Mouse (Mus musculus): ENCODE measurements at regions not wholly inside any gene's neighbourhood (a gene's known extent, or its start where the extent isn't known, plus 50 kb on each side); places are given as distances from the start of the nearest gene placed in this dataset.

DNA sequence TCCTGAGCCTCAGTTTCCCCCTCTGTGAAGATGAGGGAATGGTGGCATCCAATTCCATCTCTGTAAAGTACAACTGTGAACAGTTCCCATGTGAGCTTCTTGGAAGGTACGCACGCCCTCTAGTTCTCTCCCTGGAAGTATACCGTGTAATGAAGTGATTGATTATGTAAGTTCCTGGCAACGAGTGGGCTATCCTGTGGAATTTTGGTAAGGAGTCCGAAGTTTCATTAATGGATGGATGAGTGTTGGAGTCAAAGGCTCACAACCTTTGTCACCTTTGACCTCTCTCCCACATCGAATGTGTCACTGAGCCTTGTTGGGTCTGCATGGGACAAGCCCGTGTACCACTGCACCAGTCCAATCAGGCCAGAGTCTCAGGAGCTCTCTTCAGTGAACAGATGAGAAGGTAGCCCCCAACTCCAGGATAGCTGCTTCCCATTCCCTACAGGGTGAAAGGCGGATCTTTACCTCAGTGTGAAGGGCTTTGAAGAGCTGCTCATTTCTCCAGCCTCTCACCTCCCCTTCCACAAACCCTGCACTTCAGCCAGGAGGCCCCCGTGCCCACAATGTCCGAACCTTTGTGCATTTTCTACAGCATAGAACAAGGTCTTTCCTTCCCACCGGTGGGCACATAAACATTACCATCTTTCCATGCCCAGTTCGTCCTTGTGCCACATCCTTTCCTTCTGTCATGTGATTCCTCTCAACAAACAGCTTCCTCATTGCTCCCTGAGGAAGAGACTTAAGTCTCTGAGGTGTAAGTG lies 217.8 kb downstream of the Mycn start:
- Histone ChIP-seq H3K9ac (0 out of 2 replicates have a peak overlapping the region, but pooled peaks have one; percentile 2), H3K27ac (ENCODE audit: low read depth, low read length) (no peak overlapping the region; the same call in 1 of the 2 replicates)

DNA sequence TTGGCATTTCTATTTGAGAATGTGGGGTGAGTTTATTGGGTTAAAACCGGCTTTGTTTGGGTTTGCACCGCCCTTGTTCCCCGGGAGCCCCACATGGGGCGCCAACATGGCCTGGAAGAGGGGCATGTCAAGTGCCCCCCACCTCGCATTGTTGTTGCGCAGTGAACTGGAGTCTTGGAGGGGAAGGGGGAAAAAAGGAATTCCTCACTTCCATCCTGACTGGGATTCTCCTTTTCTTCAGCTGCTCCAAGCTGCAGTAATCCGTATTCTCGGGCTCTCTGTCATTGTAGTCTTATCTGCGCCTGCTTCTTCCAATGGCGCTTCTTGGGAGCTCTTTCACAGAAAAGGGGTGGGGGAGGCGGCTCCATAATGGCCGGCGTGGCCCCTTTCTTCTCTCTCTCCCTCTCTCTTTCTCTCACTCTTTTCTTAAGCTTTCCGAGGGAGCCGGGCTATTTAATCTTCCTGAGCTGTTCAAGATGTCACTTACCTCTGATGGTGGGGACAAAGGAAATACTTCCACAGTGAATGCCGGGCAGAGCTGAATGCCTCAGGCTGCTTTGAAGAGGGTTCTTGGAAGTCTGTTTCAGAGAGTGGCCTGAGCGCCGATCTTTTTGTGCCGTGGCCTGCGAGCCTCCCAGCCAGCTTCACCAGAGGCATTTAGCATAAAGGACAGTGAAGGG lies 218.6 kb downstream of the Mycn start:
- no peaks in the 10 kb centered on the region for H3K36me3 ChIP-seq (ENCODE audit: insufficient read depth)
- DNase-seq: peak; percentile 70
- H3K4me3 ChIP-seq (ENCODE audit: low read depth, low read length): no peak overlapping the region
- TF ChIP-seq CTCF (IDR thresholded peaks at IDR 0.05; ENCODE audit: low read depth): no peak
- peak overlapping the region; percentile 30 for H3K4me2 ChIP-seq (ENCODE audit: low read depth)
- ATAC-seq: peak; percentile 73
- H3K4me1 ChIP-seq (ENCODE audit: insufficient read depth): peaks cover 5% of the 10 kb centered on the region; the same call in 1 of the 2 replicates
- no peaks in the 10 kb centered on the region for H3K27me3 ChIP-seq (ENCODE audit: insufficient read depth, low read length)
- no peaks in the 10 kb centered on the region for H3K9me3 ChIP-seq (ENCODE audit: low read length)
- WGBS: 8% methylated on average over 20 of the region's 20 CpGs
- peak overlapping the region; percentile 2; the same call in 1 of the 2 replicates for H3K9ac ChIP-seq
- H3K27ac ChIP-seq (ENCODE audit: low read depth, low read length): peak overlapping the region; percentile 0; the same call in 1 of the 2 replicates

More for the DNA sequence above, 217.8 kb downstream of the Mycn start:
- Histone ChIP-seq H3K27me3 (ENCODE audit: insufficient read depth, low read length) (no peaks in the 10 kb centered on the region), H3K4me3 (ENCODE audit: low read depth, low read length) (no peak overlapping the region), H3K4me1 (ENCODE audit: insufficient read depth) (peaks cover 5% of the 10 kb centered on the region; the same call in 1 of the 2 replicates), H3K9me3 (ENCODE audit: low read length) (no peaks in the 10 kb centered on the region), H3K36me3 (ENCODE audit: insufficient read depth) (no peaks in the 10 kb centered on the region), H3K4me2 (ENCODE audit: low read depth) (peak overlapping the region; percentile 30; the same call in 1 of the 2 replicates)
- no peak; the same call in 1 of the 2 replicates for TF ChIP-seq CTCF (IDR thresholded peaks at IDR 0.05; ENCODE audit: low read depth)
- DNase-seq (no peak), ATAC-seq (peak; percentile 67; the same call in 1 of the 2 replicates)
- WGBS: 30% methylated on average over 12 of the region's 12 CpGs

- no peak for TF ChIP-seq CTCF (IDR thresholded peaks at IDR 0.05; ENCODE audit: low read depth)
Observed at GRCm38 (mm10) chr12:12716691-12717090, 225.0 kb downstream of the Mycn start.

GRCm38 (mm10) chr12:12715956-12716669 lies 225.6 kb downstream of the Mycn start:
- 72% methylated on average over 7 of the region's 7 CpGs for WGBS
- Histone ChIP-seq H3K9ac (no peak overlapping the region), H3K27me3 (ENCODE audit: insufficient read depth, low read length) (no peaks in the 10 kb centered on the region), H3K9me3 (ENCODE audit: low read length) (no peaks in the 10 kb centered on the region), H3K27ac (ENCODE audit: low read depth, low read length) (peak overlapping the region; percentile 29; the same call in 1 of the 2 replicates), H3K4me1 (ENCODE audit: insufficient read depth) (0 out of 2 replicates have a peak, but pooled peaks cover 8% of the 10 kb centered on the region), H3K4me3 (ENCODE audit: low read depth, low read length) (no peak overlapping the region), H3K4me2 (ENCODE audit: low read depth) (no peak overlapping the region), H3K36me3 (ENCODE audit: insufficient read depth) (no peaks in the 10 kb centered on the region)
- ATAC-seq: peak; percentile 92
- peak; percentile 73 for DNase-seq
- no peak for TF ChIP-seq CTCF (IDR thresholded peaks at IDR 0.05; ENCODE audit: low read depth)

More at GRCm38 (mm10) chr12:12716691-12717090, 225.0 kb downstream of the Mycn start:
- H3K27ac ChIP-seq (ENCODE audit: low read depth, low read length): peak overlapping the region; percentile 21; the same call in 1 of the 2 replicates
- H3K27me3 ChIP-seq (ENCODE audit: insufficient read depth, low read length): no peaks in the 10 kb centered on the region
- no peaks in the 10 kb centered on the region for H3K36me3 ChIP-seq (ENCODE audit: insufficient read depth)
- ATAC-seq: peak; percentile 60
- peak; percentile 67 for DNase-seq
- no peaks in the 10 kb centered on the region for H3K9me3 ChIP-seq (ENCODE audit: low read length)
- WGBS: 71% methylated on average over 9 of the region's 9 CpGs
- no peak overlapping the region for H3K9ac ChIP-seq
- no peak overlapping the region for H3K4me2 ChIP-seq (ENCODE audit: low read depth)
- H3K4me1 ChIP-seq (ENCODE audit: insufficient read depth): 0 out of 2 replicates have a peak, but pooled peaks cover 8% of the 10 kb centered on the region
- H3K4me3 ChIP-seq (ENCODE audit: low read depth, low read length): no peak overlapping the region

DNA sequence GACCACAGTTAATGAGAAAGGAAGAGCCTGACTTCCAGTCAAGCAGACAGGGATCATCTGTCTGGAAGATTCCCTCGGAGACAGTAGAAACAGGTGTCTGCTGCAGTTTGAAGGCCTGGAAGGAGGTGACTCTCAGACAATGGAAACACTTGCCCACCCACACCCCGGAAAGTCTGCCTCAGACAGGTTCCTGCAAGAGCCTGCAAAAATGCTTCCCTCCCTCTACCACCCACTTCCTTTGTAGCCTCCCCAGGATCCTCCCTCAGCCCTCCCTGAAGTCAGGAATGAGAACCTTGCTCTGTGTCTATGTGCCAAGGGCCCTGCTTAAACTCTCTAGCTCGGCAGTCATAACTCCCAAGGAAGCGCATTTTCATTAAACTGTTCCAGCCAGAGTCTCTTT lies 226.2 kb downstream of the Mycn start:
- no peaks in the 10 kb centered on the region for H3K9me3 ChIP-seq (ENCODE audit: low read length)
- DNase-seq: no peak
- no peak overlapping the region for H3K4me3 ChIP-seq (ENCODE audit: low read depth, low read length)
- 53% methylated on average over 4 of the region's 4 CpGs for WGBS
- 0 out of 2 replicates have a peak overlapping the region, but pooled peaks have one; percentile 29 for H3K27ac ChIP-seq (ENCODE audit: low read depth, low read length)
- no peak for TF ChIP-seq CTCF (IDR thresholded peaks at IDR 0.05; ENCODE audit: low read depth)
- H3K9ac ChIP-seq: no peak overlapping the region
- H3K36me3 ChIP-seq (ENCODE audit: insufficient read depth): no peaks in the 10 kb centered on the region
- peak; percentile 19; the same call in 1 of the 2 replicates for ATAC-seq
- H3K27me3 ChIP-seq (ENCODE audit: insufficient read depth, low read length): no peaks in the 10 kb centered on the region
- no peak overlapping the region for H3K4me2 ChIP-seq (ENCODE audit: low read depth)
- H3K4me1 ChIP-seq (ENCODE audit: insufficient read depth): 0 out of 2 replicates have a peak, but pooled peaks cover 8% of the 10 kb centered on the region

DNA sequence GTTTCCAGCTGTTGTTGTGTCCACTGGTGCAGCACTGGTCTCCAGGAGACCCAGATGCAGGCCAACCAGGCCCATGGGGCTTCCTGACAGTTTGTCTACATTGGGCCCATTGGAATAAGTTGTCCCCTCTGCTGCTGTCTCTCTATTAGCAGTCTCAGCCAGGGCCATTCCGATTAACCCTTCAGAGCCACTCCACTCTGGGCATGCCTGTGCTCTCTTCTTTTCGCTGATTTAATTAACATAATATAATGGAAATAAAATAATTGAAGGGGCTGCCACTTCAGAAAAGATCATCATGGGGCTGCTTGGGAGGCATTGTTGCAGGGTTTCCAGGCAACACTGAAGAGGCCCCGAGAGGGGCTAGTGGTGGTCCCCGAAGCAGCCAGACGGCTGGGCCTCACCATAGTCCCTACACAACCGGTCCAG lies 231.5 kb downstream of the Mycn start:
- H3K9ac ChIP-seq: no peak overlapping the region
- 17% methylated on average over 6 of the region's 6 CpGs for WGBS
- H3K4me2 ChIP-seq (ENCODE audit: low read depth): no peak overlapping the region
- H3K36me3 ChIP-seq (ENCODE audit: insufficient read depth): no peaks in the 10 kb centered on the region
- no peak overlapping the region for H3K27ac ChIP-seq (ENCODE audit: low read depth, low read length)
- ATAC-seq (no peak), DNase-seq (no peak)
- no peak overlapping the region for H3K4me3 ChIP-seq (ENCODE audit: low read depth, low read length)
- peaks cover 3% of the 10 kb centered on the region; the same call in 1 of the 2 replicates for H3K4me1 ChIP-seq (ENCODE audit: insufficient read depth)
- H3K27me3 ChIP-seq (ENCODE audit: insufficient read depth, low read length): no peaks in the 10 kb centered on the region
- H3K9me3 ChIP-seq (ENCODE audit: low read length): no peaks in the 10 kb centered on the region
- TF ChIP-seq CTCF (IDR thresholded peaks at IDR 0.05; ENCODE audit: low read depth): no peak

Data from forebrain, postnatal 0 days (tissue).